Mouse (Mus musculus): ENCODE data around the gene Tcf12. TPM values are rescaled to one million over a fixed set of nuclear protein-coding genes. Genes with fewer than 3 reads are reported as not detected.

Gene Tcf12
- total and polyA plus RNA-seq, 2 experiments from 2014 or later = 32.4 to 71.5 TPM

DNA sequence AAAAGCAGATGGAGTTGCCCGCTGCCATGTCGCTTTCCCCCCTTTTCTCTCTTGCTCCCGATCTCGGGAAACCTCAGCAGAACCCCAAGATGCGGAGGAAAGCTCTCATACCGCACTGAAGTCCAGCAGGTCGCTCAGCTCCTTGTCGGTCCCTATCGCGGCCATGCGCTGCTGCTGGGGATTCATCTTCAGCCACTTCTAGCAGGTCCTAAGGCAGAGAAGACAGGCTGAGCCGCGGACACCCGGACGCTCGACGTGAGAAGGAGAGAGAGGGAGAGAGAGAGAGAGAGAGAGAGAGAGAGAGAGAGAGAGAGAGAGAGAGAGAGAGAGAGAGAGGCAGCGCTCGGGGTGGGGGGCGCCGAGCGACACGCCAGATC, 1.1 kb downstream of the Tcf12 start:
- Histone ChIP-seq H3K27ac (ENCODE audit: low read depth, low read length) (peak overlapping the region; percentile 95), H3K9ac (peak overlapping the region; percentile 95), H3K36me3 (ENCODE audit: insufficient read depth) (no peaks in the 10 kb centered on the region), H3K4me3 (ENCODE audit: low read depth, low read length) (peak overlapping the region; percentile 91), H3K4me1 (ENCODE audit: insufficient read depth) (no peaks in the 10 kb centered on the region; the same call in 1 of the 2 replicates), H3K4me2 (ENCODE audit: low read depth) (peak overlapping the region; percentile 64), H3K27me3 (ENCODE audit: insufficient read depth, low read length) (no peaks in the 10 kb centered on the region), H3K9me3 (ENCODE audit: low read length) (no peaks in the 10 kb centered on the region)
- TF ChIP-seq CTCF (IDR thresholded peaks at IDR 0.05; ENCODE audit: low read depth) = no peak
- DNase-seq (no peak), ATAC-seq (peak; percentile 26)
- 1% methylated on average over 22 of the region's 23 CpGs for WGBS

DNA sequence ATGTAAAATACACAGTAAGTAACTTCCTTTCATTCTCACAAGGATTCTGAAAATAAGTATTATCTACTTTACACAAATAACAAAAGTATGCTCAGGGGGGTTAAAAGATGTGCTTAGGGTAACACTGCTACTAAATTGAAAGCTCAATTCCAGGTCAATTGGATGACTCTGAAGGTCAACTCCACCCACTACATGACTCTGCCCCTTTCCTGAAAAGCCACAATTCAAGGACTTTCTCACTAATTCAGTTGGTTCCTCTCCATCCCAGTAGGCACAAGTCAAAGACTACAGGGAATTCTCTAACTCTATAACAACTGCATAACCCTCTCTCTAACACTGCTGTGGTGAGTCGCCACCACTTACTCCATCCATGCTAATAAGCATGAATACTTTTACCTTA, 8.2 kb downstream of the Tcf12 start:
- H3K4me3 ChIP-seq (ENCODE audit: low read depth, low read length) = no peak overlapping the region
- DNase-seq (no peak), ATAC-seq (no peak)
- no peaks in the 10 kb centered on the region; the same call in 1 of the 2 replicates for H3K4me1 ChIP-seq (ENCODE audit: insufficient read depth)
- H3K9me3 ChIP-seq (ENCODE audit: low read length) = no peaks in the 10 kb centered on the region
- H3K36me3 ChIP-seq (ENCODE audit: insufficient read depth) = 0 out of 2 replicates have a peak, but pooled peaks cover 4% of the 10 kb centered on the region
- TF ChIP-seq CTCF (IDR thresholded peaks at IDR 0.05; ENCODE audit: low read depth) = no peak
- no peak overlapping the region for H3K4me2 ChIP-seq (ENCODE audit: low read depth)
- H3K27me3 ChIP-seq (ENCODE audit: insufficient read depth, low read length) = no peaks in the 10 kb centered on the region
- 98% methylated on average over 1 of the region's 1 CpGs for WGBS
- H3K9ac ChIP-seq = no peak overlapping the region
- no peak overlapping the region for H3K27ac ChIP-seq (ENCODE audit: low read depth, low read length)

GRCm38 (mm10) chr9:72099945-72100685, 11.6 kb downstream of the Tcf12 start:
- 0 out of 2 replicates have a peak, but pooled peaks cover 4% of the 10 kb centered on the region for H3K36me3 ChIP-seq (ENCODE audit: insufficient read depth)
- ATAC-seq = no peak
- no peak overlapping the region for H3K27ac ChIP-seq (ENCODE audit: low read depth, low read length)
- TF ChIP-seq CTCF (IDR thresholded peaks at IDR 0.05; ENCODE audit: low read depth) = no peak
- no peak overlapping the region for H3K4me2 ChIP-seq (ENCODE audit: low read depth)
- no peak for DNase-seq
- H3K27me3 ChIP-seq (ENCODE audit: insufficient read depth, low read length) = no peaks in the 10 kb centered on the region
- no peak overlapping the region for H3K9ac ChIP-seq
- 81% methylated on average over 7 of the region's 7 CpGs for WGBS
- H3K4me1 ChIP-seq (ENCODE audit: insufficient read depth) = no peaks in the 10 kb centered on the region
- H3K4me3 ChIP-seq (ENCODE audit: low read depth, low read length) = no peak overlapping the region
- no peaks in the 10 kb centered on the region for H3K9me3 ChIP-seq (ENCODE audit: low read length)

- no peak for ATAC-seq
- Histone ChIP-seq H3K9me3 (ENCODE audit: low read length) (no peaks in the 10 kb centered on the region), H3K4me3 (ENCODE audit: low read depth, low read length) (no peak overlapping the region), H3K27me3 (ENCODE audit: insufficient read depth, low read length) (no peaks in the 10 kb centered on the region), H3K36me3 (ENCODE audit: insufficient read depth) (0 out of 2 replicates have a peak, but pooled peaks cover 4% of the 10 kb centered on the region), H3K27ac (ENCODE audit: low read depth, low read length) (no peak overlapping the region), H3K4me1 (ENCODE audit: insufficient read depth) (no peaks in the 10 kb centered on the region), H3K4me2 (ENCODE audit: low read depth) (no peak overlapping the region), H3K9ac (no peak overlapping the region)
- TF ChIP-seq CTCF (IDR thresholded peaks at IDR 0.05; ENCODE audit: low read depth) = no peak
- whole genome bisulfite sequencing = 89% methylated on average over 2 of the region's 2 CpGs
- no peak for DNase-seq
Observed at GRCm38 (mm10) chr9:72098056-72098455, 13.6 kb downstream of the Tcf12 start.

DNA sequence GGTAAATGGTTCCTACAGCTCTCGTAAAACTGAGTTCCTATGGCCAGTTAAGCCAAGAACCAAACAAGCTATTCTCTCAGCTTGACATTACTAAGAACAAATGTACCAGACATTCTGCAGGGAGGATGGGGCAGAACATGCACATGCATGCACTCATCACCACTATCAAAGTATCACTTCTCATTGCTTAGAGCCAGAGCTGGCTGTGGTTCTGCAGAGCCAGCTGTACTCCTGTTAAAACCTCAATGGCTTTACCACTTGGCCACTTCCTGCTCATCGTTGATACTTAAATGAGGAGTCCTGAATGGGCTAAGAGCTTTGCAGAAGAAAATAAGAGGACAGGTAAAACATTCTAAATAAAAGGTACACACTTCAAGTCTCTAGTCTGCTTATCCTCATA, 14.6 kb downstream of the Tcf12 start:
- TF ChIP-seq CTCF (IDR thresholded peaks at IDR 0.05; ENCODE audit: low read depth) = no peak
- WGBS = 95% methylated on average over 2 of the region's 2 CpGs
- Histone ChIP-seq H3K36me3 (ENCODE audit: insufficient read depth) (0 out of 2 replicates have a peak, but pooled peaks cover 4% of the 10 kb centered on the region), H3K4me1 (ENCODE audit: insufficient read depth) (no peaks in the 10 kb centered on the region), H3K27me3 (ENCODE audit: insufficient read depth, low read length) (no peaks in the 10 kb centered on the region), H3K9ac (no peak overlapping the region), H3K4me2 (ENCODE audit: low read depth) (no peak overlapping the region), H3K27ac (ENCODE audit: low read depth, low read length) (no peak overlapping the region), H3K9me3 (ENCODE audit: low read length) (no peaks in the 10 kb centered on the region), H3K4me3 (ENCODE audit: low read depth, low read length) (no peak overlapping the region)
- ATAC-seq (no peak), DNase-seq (no peak)

DNA sequence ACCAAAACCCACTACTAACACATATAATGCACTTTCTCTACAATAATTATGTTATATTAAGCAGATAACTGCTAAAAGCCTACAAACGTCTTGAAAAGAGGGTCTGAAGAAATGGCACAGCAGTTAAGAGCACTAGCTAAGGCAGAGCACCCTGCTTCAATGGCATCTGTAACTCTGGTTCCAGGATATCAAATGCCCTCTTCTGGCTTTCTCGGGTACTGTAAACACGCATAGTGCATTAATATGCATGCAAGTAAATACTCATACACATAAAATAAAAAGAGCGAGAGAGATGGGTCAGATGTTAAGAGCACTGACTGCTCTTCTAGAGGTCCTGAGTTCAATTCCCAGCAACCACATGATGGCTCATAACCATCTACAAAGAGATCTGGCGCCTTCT, 17.0 kb downstream of the Tcf12 start:
- Histone ChIP-seq H3K27ac (ENCODE audit: low read depth, low read length) (no peak overlapping the region), H3K27me3 (ENCODE audit: insufficient read depth, low read length) (no peaks in the 10 kb centered on the region), H3K4me2 (ENCODE audit: low read depth) (no peak overlapping the region), H3K9me3 (ENCODE audit: low read length) (no peaks in the 10 kb centered on the region), H3K4me3 (ENCODE audit: low read depth, low read length) (no peak overlapping the region), H3K36me3 (ENCODE audit: insufficient read depth) (no peaks in the 10 kb centered on the region), H3K4me1 (ENCODE audit: insufficient read depth) (no peaks in the 10 kb centered on the region), H3K9ac (no peak overlapping the region)
- DNase-seq (peak; percentile 24), ATAC-seq (no peak)
- TF ChIP-seq CTCF (IDR thresholded peaks at IDR 0.05; ENCODE audit: low read depth) = peak; percentile 49
- WGBS = 78% methylated on average over 5 of the region's 5 CpGs

DNA sequence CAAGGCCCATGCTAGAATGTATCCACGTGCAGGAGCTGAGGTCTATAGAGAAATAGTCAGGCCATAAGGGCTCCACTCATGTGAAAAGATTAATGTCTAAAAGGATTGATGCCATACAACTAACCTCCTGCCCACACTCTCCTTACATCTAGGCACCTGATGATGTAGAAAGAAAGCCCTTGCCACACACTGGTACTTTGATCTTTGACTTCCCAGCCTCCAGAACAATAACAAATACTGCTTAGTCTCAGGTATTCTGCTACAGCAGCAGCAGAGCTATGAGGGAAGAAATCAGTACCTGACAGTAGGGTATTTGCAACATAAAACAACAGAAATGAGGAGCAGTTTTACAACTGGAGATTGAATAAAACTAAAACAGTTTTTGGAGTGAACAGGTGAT, 19.5 kb downstream of the Tcf12 start:
- no peak for TF ChIP-seq CTCF (IDR thresholded peaks at IDR 0.05; ENCODE audit: low read depth)
- 67% methylated on average over 1 of the region's 1 CpGs for WGBS
- no peak for ATAC-seq
- Histone ChIP-seq H3K27me3 (ENCODE audit: insufficient read depth, low read length) (no peaks in the 10 kb centered on the region), H3K9me3 (ENCODE audit: low read length) (no peaks in the 10 kb centered on the region), H3K4me2 (ENCODE audit: low read depth) (no peak overlapping the region), H3K4me3 (ENCODE audit: low read depth, low read length) (no peak overlapping the region), H3K27ac (ENCODE audit: low read depth, low read length) (no peak overlapping the region), H3K9ac (no peak overlapping the region), H3K4me1 (ENCODE audit: insufficient read depth) (no peaks in the 10 kb centered on the region), H3K36me3 (ENCODE audit: insufficient read depth) (no peaks in the 10 kb centered on the region)
- DNase-seq = no peak

Data from forebrain, postnatal 0 days (tissue).